Mouse (Mus musculus) CH12.LX (cell line): ENCODE results near the gene Spns3. TPM values are rescaled to one million over a fixed set of nuclear protein-coding genes. Genes with fewer than 3 reads are reported as not detected.

Source experiments
- DNase-seq: peaks from one replicate; pipeline ENCODE4 v3.0.0-alpha.2; 2013; ENCODE audit errors: extremely low read depth
- H3K27ac ChIP-seq: 2 replicates; pipeline ENCODE4 v1.5.1; 2012; ENCODE audit warnings: low read depth, mild to moderate bottlenecking, control low read depth, moderate library complexity; ENCODE audit not compliant: insufficient read depth
- H3K27me3 ChIP-seq: replicated peaks from 2 replicates; pipeline ENCODE3; 2012; ENCODE audit warnings: inconsistent platforms
- H3K36me3 ChIP-seq, 2 experiments: replicated peaks in 1 of 2; 2 replicates each; pipeline versions ENCODE3 to v1.6.1; 2012; ENCODE audit warnings: inconsistent platforms in 1 of 2, low read length in 1 of 2, mild to moderate bottlenecking in 1 of 2, mixed read lengths in 1 of 2, moderate library complexity in 1 of 2; ENCODE audit not compliant: control insufficient read depth in 1 of 2, insufficient read depth in 1 of 2
- H3K4me1 ChIP-seq, 2 experiments: 2 replicates each; pipeline ENCODE4 v1.6.1; 2012; ENCODE audit warnings: inconsistent platforms in 1 of 2, moderate library complexity in 1 of 2; ENCODE audit not compliant: insufficient read depth in 2 of 2, control insufficient read depth in 1 of 2
- H3K4me2 ChIP-seq: 2 replicates; pipeline ENCODE4 v1.6.1; 2012; ENCODE audit warnings: low read depth, mild to moderate bottlenecking, control low read depth; ENCODE audit not compliant: poor library complexity, insufficient read depth, severe bottlenecking
- H3K4me3 ChIP-seq, 3 experiments: fragments of 150-350 bp in 1 of 3; sonication (generic) in 1 of 3; replicated peaks in 1 of 3; 2 replicates each; pipeline versions ENCODE3 to v1.5.1; 2011 to 2012; ENCODE audit warnings: low read depth in 2 of 3, low read length in 2 of 3, mild to moderate bottlenecking in 2 of 3, moderate library complexity in 2 of 3, control low read depth in 1 of 3, improper control_type of control experiment in 1 of 3, inconsistent platforms in 1 of 3, mixed read lengths in 1 of 3; ENCODE audit not compliant: poor library complexity in 1 of 3
- H3K79me2 ChIP-seq: replicated peaks from 2 replicates; pipeline ENCODE4 v1.6.1; 2012; ENCODE audit warnings: mild to moderate bottlenecking, moderate library complexity; ENCODE audit not compliant: control insufficient read depth, poor library complexity, insufficient read depth, severe bottlenecking; ENCODE audit errors: extremely low read depth
- H3K9ac ChIP-seq: 2 replicates; pipeline ENCODE4 v1.6.1; 2012; ENCODE audit warnings: low read depth, mild to moderate bottlenecking, control low read depth, moderate library complexity; ENCODE audit not compliant: insufficient read depth
- H3K9me3 ChIP-seq: replicated peaks from 2 replicates; pipeline ENCODE3; 2012; ENCODE audit warnings: low read length, inconsistent platforms, mixed read lengths
- ELF1 ChIP-seq: IDR thresholded peaks from 2 replicates; pipeline ENCODE4 v1.6.1; 2014; ENCODE audit warnings: low read depth, mild to moderate bottlenecking, inconsistent platforms, low read length, improper control_type of control experiment
- EP300 ChIP-seq: IDR thresholded peaks from 2 replicates; pipeline ENCODE4 v1.6.1; 2011; ENCODE audit warnings: low read length, improper control_type of control experiment
- ETS1 ChIP-seq: conservative IDR thresholded peaks from 2 replicates; pipeline ENCODE4 v1.6.1; 2012; ENCODE audit warnings: low read depth, mild to moderate bottlenecking, inconsistent platforms, low read length, improper control_type of control experiment, moderate library complexity
- GABPA ChIP-seq: IDR thresholded peaks from 2 replicates; pipeline ENCODE4 v1.6.1; 2012; ENCODE audit warnings: low read depth, low read length, improper control_type of control experiment, inconsistent platforms; ENCODE audit not compliant: insufficient replicate concordance
- HCFC1 ChIP-seq: IDR thresholded peaks from 2 replicates; pipeline ENCODE4 v1.6.1; 2012; ENCODE audit warnings: low read depth, mild to moderate bottlenecking, inconsistent platforms, low read length, improper control_type of control experiment
- IRF4 ChIP-seq: IDR thresholded peaks from 2 replicates; pipeline ENCODE4 v1.6.1; 2014; ENCODE audit warnings: low read depth, mild to moderate bottlenecking, inconsistent platforms, low read length, improper control_type of control experiment
- KAT2A ChIP-seq: IDR thresholded peaks from 2 replicates; pipeline ENCODE4 v1.6.1; 2012; ENCODE audit warnings: low read length, improper control_type of control experiment, inconsistent platforms; ENCODE audit not compliant: insufficient replicate concordance
- MAFK ChIP-seq: IDR thresholded peaks from 2 replicates; pipeline ENCODE4 v1.6.1; 2011; ENCODE audit warnings: low read length, improper control_type of control experiment; ENCODE audit not compliant: insufficient replicate concordance
- MAX ChIP-seq: IDR thresholded peaks from 2 replicates; pipeline ENCODE4 v1.6.1; 2011; ENCODE audit warnings: low read length, improper control_type of control experiment
- MEF2A ChIP-seq: IDR thresholded peaks from 2 replicates; pipeline ENCODE4 v1.6.1; 2014; ENCODE audit warnings: low read depth, mild to moderate bottlenecking, inconsistent platforms, low read length, improper control_type of control experiment, borderline replicate concordance
- MYC ChIP-seq: IDR thresholded peaks from 2 replicates; pipeline ENCODE4 v1.6.1; 2011; ENCODE audit warnings: low read depth, mild to moderate bottlenecking, improper control_type of control experiment, low read length
- NRF1 ChIP-seq: IDR thresholded peaks from 2 replicates; pipeline ENCODE4 v1.6.1; 2014; ENCODE audit warnings: low read depth, mild to moderate bottlenecking, inconsistent platforms, low read length, improper control_type of control experiment, moderate library complexity
- SMC3 ChIP-seq: IDR thresholded peaks from 2 replicates; pipeline ENCODE4 v1.6.1; 2011; ENCODE audit warnings: low read depth, low read length, improper control_type of control experiment
- TBP ChIP-seq: conservative IDR thresholded peaks from 2 replicates; pipeline ENCODE4 v1.6.1; 2011; ENCODE audit warnings: low read depth, low read length, improper control_type of control experiment
- TCF12 ChIP-seq: IDR thresholded peaks from 2 replicates; pipeline ENCODE4 v1.6.1; 2014; ENCODE audit warnings: low read depth, mild to moderate bottlenecking, inconsistent platforms, low read length, improper control_type of control experiment
- UBTF ChIP-seq: IDR thresholded peaks from 2 replicates; pipeline ENCODE4 v1.6.1; 2012; ENCODE audit warnings: low read depth, mild to moderate bottlenecking, inconsistent platforms, low read length, improper control_type of control experiment, moderate library complexity
- USF2 ChIP-seq: conservative IDR thresholded peaks from 2 replicates; pipeline ENCODE4 v1.6.1; 2011; ENCODE audit warnings: low read depth, low read length, improper control_type of control experiment
- dilution Hi-C: fragments of 300-500 bp; cut with MboI; formaldehyde crosslinking; loops from 2 replicates; pipeline ENCODE4 v1.14.3; 2020; ENCODE audit warnings: low sequenced_read_pairs; ENCODE audit not compliant: extremely low pct_unique_long_range_greater_than_20kb, extremely low pct_ligation_motif_present
- in situ Hi-C: fragments of 300-500 bp; cut with MboI; formaldehyde crosslinking; loops from 3 replicates; pipeline ENCODE4 v1.14.3; 2019; ENCODE audit warnings: low sequenced_read_pairs, low pct_ligation_motif_present, low pct_unique_long_range_greater_than_20kb, mixed read lengths
- polyA plus RNA-seq: library from polyadenylated mRNA; unstranded; fragments of >175 nt; gene quantifications from 2 replicates; pipeline ENCODE4 v1.2.1, GENCODE M21; 2012; ENCODE audit warnings: low read depth; ENCODE audit not compliant: insufficient read length
- total RNA-seq, 2 experiments: library from RNA; depleted of rRNA; stranded (reverse); fragments of 300-350 nt in 1 of 2; fragments of >200 nt in 1 of 2; gene quantifications; 2 replicates each; pipeline ENCODE4 v1.2.3; 2012 to 2014

The Spns3 gene
- total and polyA plus RNA-seq, 3 experiments: 0.21 to 1.8 (median 1.0) TPM

DNA sequence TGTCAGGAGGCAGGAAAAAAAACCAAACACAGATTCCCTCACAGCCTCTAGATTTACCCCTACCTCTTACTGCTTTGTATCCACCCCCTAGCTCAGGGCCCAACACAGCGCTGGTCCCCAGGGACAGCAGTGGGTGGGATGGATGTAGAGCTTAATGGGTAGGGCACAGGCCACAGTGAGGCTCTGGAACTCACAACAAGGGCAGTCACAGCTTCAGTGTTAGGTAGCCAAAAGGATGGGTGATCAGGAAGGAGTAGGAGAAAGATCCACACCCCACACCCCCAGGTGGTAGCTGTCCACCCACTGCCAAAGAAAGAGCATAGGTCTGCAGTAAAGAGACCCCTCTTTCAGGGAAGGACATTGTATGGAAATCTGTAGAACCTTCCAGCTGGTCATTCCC lies 72.7 kb downstream of the Spns3 start:
- TF ChIP-seq GABPA (no peak), MAX (no peak), SMC3 (no peak), TCF12 (no peak), MYC (no peak), MEF2A (no peak), NRF1 (no peak), HCFC1 (no peak)
- Histone ChIP-seq H3K9me3 (no peaks in the 10 kb centered on the region), H3K27ac (no peak overlapping the region), H3K79me2 (no peaks in the 10 kb centered on the region), H3K9ac (no peak overlapping the region), H3K4me3 (no peak overlapping the region), H3K4me2 (no peak overlapping the region), H3K4me1 (peaks cover 0 to 3% of the 10 kb centered on the region in 2 experiments; a peak in 1 of 4 replicates), H3K36me3 (no peaks in the 10 kb centered on the region), H3K27me3 (peaks cover 14% of the 10 kb centered on the region)
- no peak for DNase-seq
- dilution Hi-C loops (no loop called here), in situ Hi-C loops (no loop called here)

- H3K27me3 ChIP-seq: peaks cover 11% of the 10 kb centered on the region
- in situ Hi-C loops: no loop called here
- peaks cover 0 to 3% of the 10 kb centered on the region in 2 experiments; a peak in 1 of 4 replicates for H3K4me1 ChIP-seq
- no peaks in the 10 kb centered on the region for H3K9me3 ChIP-seq
- H3K27ac ChIP-seq: no peak overlapping the region
- no peak overlapping the region for H3K4me2 ChIP-seq
- H3K79me2 ChIP-seq: no peaks in the 10 kb centered on the region
- no peak overlapping the region for H3K4me3 ChIP-seq
- TF ChIP-seq KAT2A: no peak
- no peak for TF ChIP-seq TBP
- no peak for TF ChIP-seq IRF4
- no peak for TF ChIP-seq MYC
- TF ChIP-seq EP300: no peak
- TF ChIP-seq NRF1: no peak
- TF ChIP-seq UBTF: no peak
- no peak for TF ChIP-seq USF2
- no peak for TF ChIP-seq MAFK
- TF ChIP-seq ELF1: no peak
- TF ChIP-seq ETS1: no peak
- TF ChIP-seq MEF2A: no peak
- TF ChIP-seq GABPA: no peak
- TF ChIP-seq, all 38 proteins: peak for 0
- Histone ChIP-seq H3K9ac (no peak overlapping the region), H3K36me3 (no peaks in the 10 kb centered on the region)
- dilution Hi-C loops: no loop called here
- DNase-seq: no peak
These were observed 73.1 kb downstream of the Spns3 start for GRCm38 (mm10) chr11:72477182-72477581.
